In the genomic region with DNA sequence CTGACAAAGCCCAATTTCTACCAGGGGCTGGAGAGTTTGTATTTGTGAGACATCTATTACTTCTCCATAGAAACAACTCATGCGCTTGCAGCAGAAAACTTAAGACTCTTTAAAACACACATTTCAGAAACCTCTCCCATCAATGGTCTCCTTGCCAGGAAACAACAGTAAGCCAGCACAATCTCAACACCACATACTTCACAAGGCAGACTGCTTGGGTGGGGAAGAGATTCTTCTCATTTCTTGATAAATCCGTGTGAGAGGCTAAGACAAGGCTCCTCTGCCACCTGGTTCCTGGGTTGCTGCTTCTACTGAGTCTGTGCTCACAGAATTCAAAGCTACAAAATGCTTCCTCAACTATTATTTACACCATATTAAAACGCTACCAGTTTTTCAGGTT, we compare ENCODE assay signal across 26 mouse cellular contexts. TPM values are rescaled to one million over a fixed set of nuclear protein-coding genes. Genes with fewer than 3 reads are reported as not detected.
DNase-seq lines count a peak whose midpoint lies in the region; ATAC-seq lines count a peak whose summit lies in the region.
"Had no signal": no experiment of that assay in that cellular context is flagged by ENCODE, and none has a peak within 500 bp of the region (broad histone marks: within the 10 kb centered on the region; RNA-seq: fewer than 3 reads in every experiment).

No protein-coding gene starts in this region.

- 60% methylated on average over 3 of the region's 3 CpGs for WGBS in heart, embryonic 13.5 days
- 72% methylated on average over 3 of the region's 3 CpGs for WGBS in embryonic facial prominence, embryonic 15.5 days

- no peaks in the 10 kb centered on the region for H3K27me3 ChIP-seq in heart, embryonic 13.5 days (replicated peaks)
- no peaks in the 10 kb centered on the region for H3K27me3 ChIP-seq in embryonic facial prominence, embryonic 15.5 days
- H3K27me3 ChIP-seq: embryonic facial prominence, embryonic 12.5 days; heart, embryonic 12.5 days; kidney, embryonic 15.5 days; limb, embryonic 13.5 days; midbrain, embryonic 13.5 days; neural tube, embryonic 13.5 days had no signal

- H3K4me2 ChIP-seq in heart, embryonic 13.5 days = no peak overlapping the region
- no peak overlapping the region for H3K4me2 ChIP-seq in embryonic facial prominence, embryonic 15.5 days (replicated peaks)
- H3K4me2 ChIP-seq: embryonic facial prominence, embryonic 12.5 days; heart, embryonic 12.5 days; kidney, embryonic 15.5 days; limb, embryonic 13.5 days; liver, embryonic 11.5 days; midbrain, embryonic 13.5 days; neural tube, embryonic 13.5 days had no signal

- 0 out of 2 replicates have a peak, but pooled peaks cover 2% of the 10 kb centered on the region for H3K9me3 ChIP-seq in heart, embryonic 13.5 days
- H3K9me3 ChIP-seq in embryonic facial prominence, embryonic 15.5 days (replicated peaks) = no peaks in the 10 kb centered on the region
- H3K9me3 ChIP-seq: embryonic facial prominence, embryonic 12.5 days; heart, embryonic 12.5 days; kidney, embryonic 15.5 days; limb, embryonic 13.5 days; midbrain, embryonic 13.5 days; neural tube, embryonic 13.5 days had no signal

- no peak overlapping the region for H3K4me3 ChIP-seq in heart, embryonic 13.5 days
- no peak overlapping the region for H3K4me3 ChIP-seq in embryonic facial prominence, embryonic 15.5 days (replicated peaks)
- H3K4me3 ChIP-seq: embryonic facial prominence, embryonic 12.5 days; erythroblast, embryonic 14.5 days; heart, embryonic 12.5 days; kidney, embryonic 15.5 days; limb, embryonic 13.5 days; midbrain, embryonic 13.5 days; neural tube, embryonic 13.5 days had no signal

- H3K27ac ChIP-seq in heart, embryonic 13.5 days (replicated peaks) = 0 out of 2 replicates have a peak overlapping the region, but pooled peaks have one; percentile 43
- H3K27ac ChIP-seq in embryonic facial prominence, embryonic 15.5 days (replicated peaks) = 0 out of 2 replicates have a peak overlapping the region, but pooled peaks have one; percentile 39
- H3K27ac ChIP-seq: embryonic facial prominence, embryonic 12.5 days; kidney, embryonic 15.5 days; limb, embryonic 13.5 days; midbrain, embryonic 13.5 days; neural tube, embryonic 13.5 days had no signal

- DNase-seq in heart, postnatal 25 days (ENCODE audit: low spot score) = no peak
- peak; percentile 21 for DNase-seq in lung, postnatal 36 days
- DNase-seq in lung, postnatal 10 days = no peak
- DNase-seq in adrenal gland, adult 8-10 months = no peak
- DNase-seq in thymus, postnatal 25 days = no peak
- DNase-seq: cerebellum, adult 8-10 months; cerebellum, postnatal 36 days; gastrocnemius, postnatal 14 days; heart, postnatal 14 days; kidney, adult 18-20 months; kidney, postnatal 25 days; lung, postnatal 14 days; thymus, postnatal 14 days had no signal

- no peaks in the 10 kb centered on the region; the same call in 1 of the 2 replicates for H3K36me3 ChIP-seq in heart, embryonic 13.5 days
- no peaks in the 10 kb centered on the region for H3K36me3 ChIP-seq in embryonic facial prominence, embryonic 15.5 days
- H3K36me3 ChIP-seq: embryonic facial prominence, embryonic 12.5 days; kidney, embryonic 15.5 days; limb, embryonic 13.5 days; midbrain, embryonic 13.5 days; neural tube, embryonic 13.5 days had no signal

- intact Hi-C loops in heart, postnatal 25 days (cut with DNase I) = no loop called here

- no peak for ATAC-seq in heart, embryonic 13.5 days (ENCODE audit: extremely low read depth, insufficient number of reproducible peaks, low FRiP score, low TSS enrichment)
- ATAC-seq in embryonic facial prominence, embryonic 15.5 days (ENCODE audit: insufficient number of reproducible peaks, low FRiP score, low TSS enrichment, low read depth) = no peak
- ATAC-seq: CD4-positive, CD25-positive, alpha-beta regulatory T cell, adult 4 months; forebrain, embryonic 16.5 days; hindbrain, embryonic 16.5 days; midbrain, embryonic 13.5 days had no signal

- no peak overlapping the region for H3K9ac ChIP-seq in heart, embryonic 13.5 days
- H3K9ac ChIP-seq in embryonic facial prominence, embryonic 15.5 days = no peak overlapping the region
- H3K9ac ChIP-seq: embryonic facial prominence, embryonic 12.5 days; heart, embryonic 12.5 days; kidney, embryonic 15.5 days; limb, embryonic 13.5 days; midbrain, embryonic 13.5 days; neural tube, embryonic 13.5 days had no signal

- H3K4me1 ChIP-seq in heart, embryonic 13.5 days = peaks cover 38% of the 10 kb centered on the region
- H3K4me1 ChIP-seq in embryonic facial prominence, embryonic 15.5 days = no peaks in the 10 kb centered on the region
- H3K4me1 ChIP-seq: kidney, embryonic 15.5 days; midbrain, embryonic 13.5 days; neural tube, embryonic 13.5 days had no signal

RNA-seq across cellular contexts. Expression of gene Cacybp, which starts 37.1 kb away (rescaled TPM):
- polyA plus RNA-seq in heart, embryonic 13.5 days (2015; fragmentation: Nextera tagmentation; extraction: Ambion mirVana) = 150 and 170 TPM in 2 replicates
- total RNA-seq in heart, postnatal 25 days (2021) = 10 to 100 TPM; 64.0 to 74.6 TPM
- polyA plus RNA-seq in embryonic facial prominence, embryonic 15.5 days (2015; fragmentation: Nextera tagmentation; extraction: Ambion mirVana) = 172 and 191 TPM in 2 replicates
- total RNA-seq in adrenal gland, adult 8-10 months (2022) = 100 to 1,000 TPM in 1 of 4 experiments, 10 to 100 TPM in 3; 69.2 to 118 (median 79.1) TPM

RNA-seq across cellular contexts. Expression of gene Mrps14, which starts 54.8 kb away (rescaled TPM):
- polyA plus RNA-seq in heart, embryonic 13.5 days (2015; fragmentation: Nextera tagmentation; extraction: Ambion mirVana) = 186 and 201 TPM in 2 replicates
- total RNA-seq in heart, postnatal 25 days (2021) = 100 to 1,000 TPM; 111 to 113 TPM
- polyA plus RNA-seq in embryonic facial prominence, embryonic 15.5 days (2015; fragmentation: Nextera tagmentation; extraction: Ambion mirVana) = 225 and 232 TPM in 2 replicates
- 100 to 1,000 TPM in 2 of 4 experiments, 10 to 100 TPM in 2; 88.5 to 119 (median 104) TPM for total RNA-seq in adrenal gland, adult 8-10 months (2022)
